Mouse (Mus musculus) adrenal gland, postnatal 14 days (tissue): ENCODE results near the gene Gpn1. TPM values are rescaled to one million over a fixed set of nuclear protein-coding genes. Genes with fewer than 3 reads are reported as not detected.
A peak's percentile ranks its signal among the peaks of the same experiment; 100 is the strongest.

Experiments
- DNase-seq: peaks from one replicate; pipeline ENCODE4 v3.0.0; 2021; ENCODE audit warnings: mixed read lengths
- total RNA-seq: library from RNA; stranded (reverse); gene quantifications from 2 replicates; pipeline ENCODE4 v1.2.3, GENCODE M21; 2021

The Gpn1 gene
- total RNA-seq, 1 experiment from 2014 or later, result 23.0 TPM

- DNase-seq, result no peak
Observed at GRCm38 (mm10) chr5:31559401-31559800, 64.9 kb downstream of the Gpn1 start.

GRCm38 (mm10) chr5:31560352-31560751, 65.8 kb downstream of the Gpn1 start:
- no peak for DNase-seq

GRCm38 (mm10) chr5:31562036-31562666, 67.6 kb downstream of the Gpn1 start:
- DNase-seq, result peak; percentile 56

Other genes with a start within 250 kb of the Gpn1 start
- 2.7 and 4.8 TPM in 2 replicates for gene Krtcap3, start 243.1 kb upstream of the Gpn1 start, total RNA-seq
- gene Ift172, start 203.6 kb upstream of the Gpn1 start, total RNA-seq, result 36.0 and 41.5 TPM in 2 replicates
- gene Fndc4, start 198.7 kb upstream of the Gpn1 start, total RNA-seq, result 10.9 and 12.2 TPM in 2 replicates
- 1.6 and 13.8 TPM in 2 replicates for gene Gckr, start 197.3 kb upstream of the Gpn1 start, total RNA-seq
- gene Zfp512, start 42.3 kb upstream of the Gpn1 start, total RNA-seq, result 20.1 and 23.2 TPM in 2 replicates
- 0.23 TPM in 1 of 2 replicates, not detected in the other for gene 4930548H24Rik, start 9.0 kb upstream of the Gpn1 start, total RNA-seq
- 30.1 and 30.4 TPM in 2 replicates for gene Slc4a1ap, start 32.3 kb downstream of the Gpn1 start, total RNA-seq
- gene Supt7l, start 33.1 kb downstream of the Gpn1 start, total RNA-seq, result 18.6 and 20.1 TPM in 2 replicates
- gene Mrpl33, start 102.2 kb downstream of the Gpn1 start, total RNA-seq, result 300 and 306 TPM in 2 replicates
- 10.2 and 10.3 TPM in 2 replicates for gene Rbks, start 202.9 kb downstream of the Gpn1 start, total RNA-seq
- 65.4 and 72.3 TPM in 2 replicates for gene Babam2, start 202.9 kb downstream of the Gpn1 start, total RNA-seq